Mouse (Mus musculus): ENCODE measurements around the gene Armh2.

DNA sequence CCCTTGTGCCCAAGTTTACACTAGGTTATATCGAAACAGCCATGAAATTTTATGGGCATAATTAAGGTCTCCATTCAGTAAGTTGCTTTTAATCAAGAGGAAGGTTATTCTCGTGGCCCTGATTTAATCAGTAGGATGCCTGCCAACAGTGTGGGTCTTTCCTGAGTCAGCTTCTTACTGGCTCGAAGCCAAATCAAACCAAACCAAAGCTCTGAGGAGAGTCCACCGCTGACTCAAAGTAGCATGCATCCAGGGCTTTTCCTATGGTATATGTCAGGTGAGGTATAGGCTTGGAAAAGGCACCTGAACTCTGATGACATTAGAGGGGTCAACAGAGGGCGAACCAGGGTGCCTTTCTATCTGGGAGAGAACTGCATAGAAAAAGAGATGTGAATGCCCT lies 40.9 kb downstream of the Armh2 start:
- TF ChIP-seq CTCF (IDR thresholded peaks at IDR 0.05; ENCODE audit: borderline replicate concordance, control insufficient read depth, extremely low read depth, insufficient read depth, low read length, poor library complexity) (no peak), POLR2A (IDR thresholded peaks at IDR 0.05; ENCODE audit: control insufficient read depth, extremely low read depth, insufficient read depth, low read length, poor library complexity) (no peak)

All from thymus, adult 2 months (tissue).